Mouse (Mus musculus) spleen, postnatal 10 days (tissue): ENCODE results near the gene Zfp867.

Experiments used
- DNase-seq, 2 experiments: peaks; one replicate each; pipeline ENCODE4 v3.0.0; 2021 to 2022; ENCODE audit warnings: low spot score in 2 of 2

Gene Zfp867

GRCm38 (mm10) chr11:59460459-59460858, 11.8 kb downstream of the Zfp867 start:
- peak in 1 of 2 experiments; percentile 3 for DNase-seq

- DNase-seq, result no peak
Measured at GRCm38 (mm10) chr11:59458973-59459372, 13.3 kb downstream of the Zfp867 start.

GRCm38 (mm10) chr11:59456891-59457290, 15.4 kb downstream of the Zfp867 start:
- DNase-seq, result no peak

GRCm38 (mm10) chr11:59456346-59456745, 15.9 kb downstream of the Zfp867 start:
- no peak for DNase-seq

GRCm38 (mm10) chr11:59451086-59451485, 21.2 kb downstream of the Zfp867 start, which contains the start of gene Snap47:
TSS of gene Snap47 (minus strand) at chr11:59451186.
- DNase-seq, result peak in 1 of 2 experiments; percentile 11

- peak in 1 of 2 experiments; percentile 71 for DNase-seq
Measured at GRCm38 (mm10) chr11:59450230-59450771, 22.0 kb downstream of the Zfp867 start.

- peak; percentile 89 to 91 for DNase-seq
Measured at GRCm38 (mm10) chr11:59449741-59450229, 22.5 kb downstream of the Zfp867 start, which contains the start of gene Jmjd4. TSS of gene Jmjd4 (plus strand) at chr11:59450045.

- DNase-seq, result peak in 1 of 2 experiments; percentile 32
Measured at GRCm38 (mm10) chr11:59443102-59443501, 29.2 kb downstream of the Zfp867 start.

- no peak for DNase-seq
Measured at GRCm38 (mm10) chr11:59437954-59438353, 34.3 kb downstream of the Zfp867 start.

- DNase-seq, result no peak
Measured at GRCm38 (mm10) chr11:59432261-59432660, 40.0 kb downstream of the Zfp867 start.

GRCm38 (mm10) chr11:59429959-59430358, 42.3 kb downstream of the Zfp867 start:
- no peak for DNase-seq

- no peak for DNase-seq
Measured at GRCm38 (mm10) chr11:59428057-59428660, 44.1 kb downstream of the Zfp867 start.

- DNase-seq, result peak in 1 of 2 experiments; percentile 37
Measured at GRCm38 (mm10) chr11:59425671-59426101, 46.6 kb downstream of the Zfp867 start.

GRCm38 (mm10) chr11:59423010-59423588, 49.2 kb downstream of the Zfp867 start:
- no peak for DNase-seq

- no peak for DNase-seq
Measured at GRCm38 (mm10) chr11:59421967-59422366, 50.3 kb downstream of the Zfp867 start.

GRCm38 (mm10) chr11:59421436-59421835, 50.8 kb downstream of the Zfp867 start:
- no peak for DNase-seq

- DNase-seq, result no peak
Measured at GRCm38 (mm10) chr11:59418708-59419107, 53.6 kb downstream of the Zfp867 start.

- DNase-seq, result no peak
Measured at GRCm38 (mm10) chr11:59412999-59413863, 59.0 kb downstream of the Zfp867 start.

- no peak for DNase-seq
Measured at GRCm38 (mm10) chr11:59412058-59412457, 60.2 kb downstream of the Zfp867 start.
